Mouse (Mus musculus) cerebellum, postnatal 4 days (tissue): ENCODE results near the gene Cish.

Experiments used
- DNase-seq, 2 experiments: peaks; one replicate each; pipeline ENCODE4 v3.0.0; 2022; ENCODE audit warnings: low spot score in 2 of 2, mixed read lengths in 1 of 2

The Cish gene

DNA sequence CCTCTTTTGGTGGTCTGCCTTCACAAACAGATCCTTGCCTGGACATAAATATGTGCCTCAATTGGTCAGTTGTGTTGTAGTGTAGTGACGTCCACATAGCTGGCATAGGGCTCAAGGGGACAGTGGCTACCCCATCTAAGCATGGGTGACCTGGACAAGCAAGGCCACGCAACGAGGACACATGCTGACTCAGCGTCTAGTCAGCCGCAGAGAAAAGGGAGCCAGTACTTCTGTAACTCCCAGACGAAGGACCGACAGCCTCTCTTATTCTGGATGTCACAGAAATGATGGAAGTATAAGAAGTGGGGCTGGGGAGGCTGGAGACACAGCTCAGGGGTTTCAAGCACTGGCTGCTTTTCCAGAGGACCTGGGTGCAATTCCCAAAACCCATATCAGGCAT, 18.2 kb upstream of the Cish start:
- no peak for DNase-seq

DNA sequence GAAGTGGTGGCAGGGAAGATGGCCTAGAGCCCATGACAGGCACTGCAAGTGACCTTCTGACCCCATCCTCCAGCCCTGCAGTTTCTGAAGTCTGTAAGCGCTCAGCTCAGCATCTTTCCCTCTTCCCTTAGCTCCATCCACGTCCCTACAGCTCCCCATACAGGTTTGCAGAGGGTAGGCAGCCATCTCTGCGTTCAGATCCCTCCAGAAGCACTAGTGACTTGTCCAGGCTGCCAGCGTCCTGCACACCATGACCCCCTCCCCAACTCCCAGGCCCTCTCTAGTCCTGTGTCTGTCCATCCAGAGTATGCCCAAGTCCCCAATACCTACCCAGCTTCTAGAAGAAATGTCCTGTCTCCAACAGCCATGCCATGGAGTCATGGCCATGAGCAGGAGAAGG, 17.7 kb upstream of the Cish start:
- DNase-seq, result no peak

DNA sequence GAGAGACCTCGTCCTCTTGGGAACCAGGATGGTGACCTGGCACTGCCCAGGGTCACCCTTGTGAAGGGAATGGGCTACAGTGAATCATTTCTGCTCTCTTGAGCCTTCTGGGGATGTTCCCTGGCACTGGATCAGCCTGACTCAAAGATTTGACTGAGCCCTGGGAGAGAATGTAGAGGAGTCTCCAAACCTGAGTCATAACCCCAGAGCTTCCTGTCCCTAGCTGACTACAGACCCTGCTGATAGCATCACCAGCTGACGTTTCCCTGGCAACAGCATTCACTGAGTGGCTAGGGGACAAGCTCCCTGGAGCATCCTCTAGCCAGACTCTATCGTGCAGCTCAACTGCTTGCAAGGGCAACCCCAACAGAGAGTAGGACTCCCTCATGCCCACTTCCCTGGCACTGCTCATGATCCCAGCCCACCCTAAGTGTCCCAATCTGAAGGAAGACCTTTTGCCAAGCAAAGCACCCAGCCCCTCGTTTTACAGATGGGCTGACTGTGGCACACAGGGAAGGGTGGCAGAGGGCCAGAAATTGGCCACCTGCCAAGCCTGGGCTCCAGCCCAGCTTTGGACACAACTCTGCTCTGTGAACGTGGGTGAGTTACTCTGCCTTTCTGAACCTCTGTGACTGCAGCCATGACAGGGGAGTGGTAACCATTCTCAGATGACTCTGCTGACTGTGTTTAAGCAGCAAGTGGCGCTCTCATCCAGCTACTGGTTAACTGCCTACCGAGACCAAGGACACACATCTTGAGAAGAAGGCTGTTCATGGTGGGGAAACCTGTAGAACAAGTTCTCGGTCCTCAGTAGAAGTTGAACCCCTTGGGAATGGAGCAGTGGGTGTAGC, 17.1 kb upstream of the Cish start:
- DNase-seq, result peak in 1 of 2 experiments; percentile 83

DNA sequence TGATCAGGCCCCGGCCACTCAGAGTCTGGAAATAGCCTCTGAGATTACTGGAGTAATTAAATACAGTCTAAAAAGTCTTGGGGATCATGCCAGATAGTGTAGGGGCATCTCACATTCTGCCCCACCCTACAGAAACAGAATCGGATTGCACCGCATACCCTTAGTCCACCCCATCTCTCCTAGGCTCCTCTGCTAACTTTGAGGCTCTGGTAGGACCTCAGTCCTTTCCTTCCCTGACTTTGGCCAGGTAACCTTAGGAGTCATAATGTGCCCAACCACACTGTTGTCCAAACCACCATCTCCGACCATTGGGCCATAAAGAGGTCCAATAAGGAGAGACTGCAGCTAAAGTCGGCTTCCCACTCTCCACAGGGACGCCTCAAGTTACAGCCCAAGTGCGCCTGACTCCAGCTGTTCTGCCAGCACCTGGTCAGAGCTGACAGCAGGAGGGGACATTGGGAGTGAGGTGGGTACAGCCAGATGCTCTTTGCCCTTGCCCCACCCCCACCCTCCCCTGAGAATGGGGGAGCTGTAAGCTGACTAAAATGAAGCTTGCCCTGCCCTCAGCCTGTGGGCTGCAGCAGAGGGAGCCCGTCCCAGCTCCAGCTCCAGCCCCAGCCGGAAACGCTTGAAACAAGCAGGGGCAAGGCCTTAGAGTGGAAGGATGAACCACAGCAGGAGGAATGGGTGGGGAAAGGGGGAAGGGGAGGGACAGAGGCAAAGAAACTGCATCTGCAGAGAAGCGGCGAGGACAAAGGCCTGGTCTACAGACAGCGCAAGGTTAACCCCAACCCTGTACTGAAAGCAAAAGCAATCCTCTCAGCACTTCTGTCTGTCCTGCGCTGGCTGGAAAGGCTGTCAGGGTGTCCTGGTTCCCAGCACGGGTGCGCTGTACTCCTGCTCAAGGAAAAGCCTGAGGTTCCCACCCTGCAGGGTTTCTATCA, 16.2 kb upstream of the Cish start:
- DNase-seq, result no peak

DNA sequence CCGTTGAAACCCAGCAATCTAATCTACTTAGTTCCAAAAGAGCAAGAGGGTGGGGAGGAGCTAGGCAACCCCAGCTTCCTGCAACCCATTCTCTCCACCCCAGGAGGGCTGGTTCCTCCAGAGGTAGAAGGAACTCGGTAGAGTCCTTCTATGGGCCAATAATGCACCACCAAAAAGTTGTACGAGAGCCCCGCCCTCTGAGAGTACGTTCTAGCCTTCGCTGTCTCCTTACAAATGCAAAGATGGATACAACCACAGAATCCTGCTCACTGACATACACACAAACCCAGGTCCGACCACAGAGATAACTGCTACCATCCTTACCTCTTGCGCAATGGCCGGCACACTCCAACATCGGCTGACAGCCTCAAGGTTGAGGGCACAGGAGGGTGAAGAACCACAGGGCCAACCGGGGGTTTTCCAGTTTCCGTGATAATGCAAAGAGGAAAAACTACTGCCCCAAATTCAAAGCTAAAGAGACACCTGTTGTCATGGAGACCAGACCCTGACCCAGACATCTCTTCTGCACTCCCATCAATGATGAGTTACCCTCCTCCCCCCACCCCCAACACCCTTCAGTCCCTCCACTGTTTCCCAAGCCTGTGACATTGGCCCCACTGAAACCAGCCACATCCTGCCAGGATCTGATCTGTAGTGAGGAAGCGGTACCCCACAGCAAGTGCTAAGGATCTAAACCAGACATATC, 15.4 kb upstream of the Cish start:
- no peak for DNase-seq

GRCm38 (mm10) chr9:107281241-107281987, 14.4 kb upstream of the Cish start:
- no peak for DNase-seq

DNA sequence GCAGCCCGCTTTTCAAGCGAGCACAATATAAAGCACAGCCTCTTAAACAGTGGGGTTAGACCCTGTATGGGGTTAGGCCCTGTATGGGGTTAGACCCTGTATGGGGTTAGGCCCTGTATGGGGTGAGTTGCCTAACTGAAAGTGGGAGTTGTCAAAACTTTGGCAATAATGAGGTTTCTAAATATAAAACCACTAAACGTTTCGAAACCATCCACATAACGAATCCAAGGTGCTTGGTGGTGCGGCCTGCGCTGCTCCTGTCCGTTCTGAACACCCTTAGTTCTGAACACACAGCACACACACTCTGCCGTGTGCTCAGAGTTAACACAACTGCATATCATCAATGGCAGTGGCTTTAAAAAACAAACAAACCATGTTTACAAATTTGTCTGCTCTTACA, 12.9 kb upstream of the Cish start:
- DNase-seq, result no peak

DNA sequence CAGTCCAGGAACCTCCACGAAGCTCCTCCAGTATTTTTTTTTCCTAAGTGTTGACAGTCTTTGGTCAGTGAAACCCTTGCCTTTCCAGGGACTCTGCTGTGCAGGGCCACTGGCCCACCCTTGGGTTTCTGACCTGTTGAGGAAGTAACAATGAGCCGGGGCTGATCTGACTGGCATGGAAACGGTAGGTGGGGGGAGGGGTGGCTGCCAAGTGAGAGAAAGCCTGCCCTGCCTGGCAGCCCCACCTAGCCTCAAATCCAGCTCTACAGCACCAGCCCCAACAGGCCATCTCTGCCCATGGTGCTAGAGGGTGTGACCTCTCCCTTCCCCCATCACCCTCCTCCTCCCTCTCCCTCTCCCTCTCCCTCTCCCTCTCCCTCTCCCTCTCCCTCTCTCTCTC, 10.8 kb upstream of the Cish start:
- no peak for DNase-seq

DNA sequence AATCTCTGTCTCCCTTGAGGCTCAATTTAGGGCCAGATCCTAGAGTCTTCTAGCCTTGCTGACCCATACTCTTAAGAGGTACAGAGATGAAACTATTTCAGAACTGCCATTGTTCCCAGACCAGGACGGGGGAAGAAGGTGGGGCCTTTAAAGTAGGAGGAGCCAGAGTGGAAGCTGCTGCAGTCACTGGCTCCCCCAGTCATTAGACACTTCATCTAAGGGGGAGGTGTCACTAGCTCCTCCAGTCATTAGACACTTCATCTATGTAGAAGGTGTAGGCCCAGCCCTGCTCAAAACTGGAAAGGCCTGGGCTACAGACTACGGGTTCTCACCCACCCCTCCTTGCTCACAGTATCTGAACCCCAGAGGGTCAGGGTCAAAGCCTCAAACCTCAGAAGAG, 8.5 kb upstream of the Cish start:
- DNase-seq, result no peak

DNA sequence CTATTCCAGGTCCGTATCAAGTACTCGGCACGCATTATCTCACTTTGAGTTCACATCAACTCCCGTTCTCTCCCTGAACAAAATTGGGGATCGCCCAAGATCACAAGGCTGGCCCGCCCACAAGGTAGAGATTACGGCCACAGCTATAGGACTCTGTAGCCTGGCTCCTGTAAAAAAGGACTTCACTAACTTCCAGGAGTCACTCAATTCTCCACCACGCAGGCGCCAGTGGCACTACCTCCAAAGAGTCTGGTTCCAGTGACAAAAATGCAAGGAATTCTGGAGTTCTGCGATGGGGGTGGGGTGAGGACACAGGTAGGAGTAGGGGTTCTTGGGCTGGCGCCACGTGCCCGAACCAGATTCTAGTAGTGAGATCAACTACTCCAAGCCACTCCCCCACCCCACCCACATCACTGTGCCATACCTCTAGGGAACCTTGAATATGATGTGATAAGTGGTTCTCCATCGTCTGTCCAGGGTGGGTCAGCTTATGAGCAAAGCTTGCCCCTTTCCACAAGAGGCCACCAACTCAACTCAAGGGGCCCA, 7.6 kb upstream of the Cish start:
- no peak for DNase-seq

DNA sequence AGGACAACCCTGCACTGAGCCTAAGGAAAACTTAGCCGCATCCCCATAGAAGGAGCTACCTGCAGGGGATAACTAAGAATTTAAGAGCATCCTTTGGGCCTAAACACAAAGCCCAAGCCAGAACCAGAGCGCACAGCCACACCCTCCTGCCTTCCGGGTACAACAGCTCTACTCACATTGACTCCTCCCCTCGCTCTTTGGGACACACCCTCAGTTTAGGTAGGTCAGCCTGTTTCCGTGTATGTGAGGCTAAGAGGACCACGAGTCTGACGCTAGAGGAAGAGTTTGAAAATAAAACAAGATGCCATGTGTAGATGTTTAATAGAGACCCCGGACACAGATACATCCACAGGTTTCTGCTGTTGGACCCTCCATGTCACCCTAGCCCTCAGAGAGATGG, 7.1 kb upstream of the Cish start:
- no peak for DNase-seq

DNA sequence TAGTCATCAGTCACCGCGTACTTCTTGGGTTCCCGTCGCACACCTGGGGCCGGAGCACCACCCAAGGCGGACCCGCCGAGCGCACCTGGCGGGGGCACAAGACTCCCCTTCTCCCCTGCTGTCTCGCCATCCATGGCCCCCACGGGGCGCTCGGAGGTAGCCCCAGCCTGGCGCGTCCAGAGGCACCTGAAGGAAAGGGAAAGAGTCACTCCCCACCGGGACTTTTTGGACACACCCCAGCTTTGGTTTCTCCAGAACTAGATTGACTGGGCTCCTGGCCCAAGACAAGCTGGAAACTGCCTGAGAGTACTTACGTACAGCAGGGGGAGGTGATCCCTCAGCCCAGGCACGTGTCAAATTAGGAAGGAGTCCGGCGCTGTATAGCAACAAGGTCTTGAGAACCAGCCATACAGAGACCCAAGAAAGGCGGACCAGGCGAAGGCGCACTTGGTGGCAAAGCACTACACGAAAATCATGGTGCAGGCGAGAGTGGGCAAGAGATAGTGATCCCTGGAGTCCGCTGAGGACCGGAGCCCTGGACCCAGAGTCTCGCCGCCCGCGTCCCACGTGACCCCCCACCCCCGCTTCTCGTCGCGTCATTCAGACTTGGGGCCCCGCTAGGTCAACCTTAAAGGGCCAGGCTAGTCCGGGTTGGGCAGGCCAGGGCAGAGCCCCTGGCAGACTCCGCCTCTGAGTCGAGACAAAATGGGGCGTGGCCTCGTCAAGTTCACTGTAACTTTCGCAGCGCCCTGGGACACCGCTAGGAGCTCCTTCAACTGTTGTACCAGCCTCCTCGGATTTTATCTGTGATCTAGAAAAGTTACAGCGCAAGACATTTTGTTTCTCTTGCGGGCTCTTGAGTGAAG, 6.4 kb upstream of the Cish start, which contains the start of gene Mapkapk3:
Gene Mapkapk3 (minus strand): TSS at position 667 of the 866 bp plus-strand sequence.
- peak in 1 of 2 experiments; percentile 36 for DNase-seq

DNA sequence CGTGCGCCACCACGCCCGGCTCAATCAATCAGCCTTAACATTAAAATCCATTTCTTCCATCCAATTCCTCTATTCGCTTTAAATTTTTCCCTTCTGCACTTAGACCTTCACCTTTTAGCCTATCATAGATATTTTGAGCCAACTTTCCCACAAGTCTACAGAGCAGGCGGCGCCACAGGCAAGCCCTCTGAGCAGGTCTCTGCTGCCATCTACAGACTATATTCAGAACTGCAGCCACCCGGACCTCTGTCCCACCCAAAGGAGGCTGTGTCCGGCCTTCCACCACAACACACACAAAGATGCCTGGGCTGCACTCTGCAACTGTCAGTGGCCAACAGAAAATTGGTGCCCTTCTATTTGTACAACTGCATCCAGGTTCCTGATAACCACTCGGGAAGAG, 4.9 kb upstream of the Cish start:
- DNase-seq, result peak; percentile 78 to 90

DNA sequence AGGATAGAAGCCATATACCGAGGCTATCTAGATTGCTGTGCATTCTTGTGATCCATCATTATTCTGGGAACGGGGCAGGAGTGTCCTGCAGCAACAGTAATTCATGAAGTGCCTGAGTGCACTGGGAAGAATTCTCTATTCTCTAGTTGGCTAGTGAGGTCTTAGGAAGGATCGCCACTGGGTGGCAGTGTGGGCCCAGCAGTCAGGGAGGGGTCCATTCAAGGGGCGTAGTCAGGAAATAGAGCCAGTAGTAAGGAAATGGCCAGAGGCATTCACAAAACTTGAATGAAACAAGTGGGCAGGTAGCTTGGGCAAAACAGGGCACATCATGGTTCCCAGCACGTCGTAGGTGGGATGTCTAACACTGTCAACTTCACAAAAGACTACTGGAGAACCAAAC, 1.6 kb upstream of the Cish start:
- peak; percentile 73 to 85 for DNase-seq

- no peak for DNase-seq
Measured at GRCm38 (mm10) chr9:107295616-107296015, 210 bp upstream of the Cish start.

DNA sequence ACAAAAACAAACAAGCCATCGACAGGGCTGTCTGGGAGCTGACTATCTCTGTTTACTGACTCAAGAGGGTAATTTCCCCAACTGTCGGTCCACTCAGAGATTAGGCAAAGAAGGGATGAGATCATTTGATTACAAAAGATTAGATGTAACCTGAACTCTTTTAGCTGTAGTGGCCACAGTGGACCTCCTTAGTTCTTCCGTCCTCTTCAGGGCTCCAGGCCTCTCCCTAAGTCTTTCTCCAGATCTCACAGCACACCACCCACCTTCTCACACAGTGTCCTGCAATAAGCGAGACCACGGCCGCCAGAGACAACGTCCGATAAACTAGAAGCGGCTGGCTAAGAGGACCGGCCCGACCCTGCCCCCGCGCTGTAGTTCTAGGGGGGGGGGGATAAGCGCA, 215 bp downstream of the Cish start:
- DNase-seq, result no peak

GRCm38 (mm10) chr9:107296501-107296965, 707 bp downstream of the Cish start:
- DNase-seq, result peak; percentile 83 to 95

GRCm38 (mm10) chr9:107297059-107297458, 1.2 kb downstream of the Cish start:
- no peak for DNase-seq

DNA sequence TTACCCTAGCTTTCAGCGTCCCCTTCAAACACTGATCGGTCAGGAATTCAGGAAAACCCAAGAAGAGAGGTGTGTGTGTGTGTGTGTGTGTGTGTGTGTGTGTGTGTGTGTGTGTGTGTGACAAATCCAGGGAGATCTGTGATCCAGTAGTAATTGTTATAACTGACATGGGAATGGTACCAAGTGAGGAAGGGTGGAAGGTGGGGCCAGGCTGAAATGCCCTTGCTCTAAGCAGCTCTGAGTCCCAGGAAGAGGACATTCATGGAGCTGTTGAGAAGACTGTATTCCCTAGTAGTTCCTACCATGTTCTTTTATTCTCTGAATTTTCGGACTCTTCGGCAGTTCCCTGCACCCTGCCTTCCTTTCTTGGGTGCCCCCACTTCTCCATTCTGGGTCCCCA, 1.8 kb downstream of the Cish start:
- DNase-seq, result no peak
